Mouse (Mus musculus): ENCODE data around the gene P4ha2. TPM values are rescaled to one million over a fixed set of nuclear protein-coding genes. Genes with fewer than 3 reads are reported as not detected.
A peak's percentile ranks its signal among the peaks of the same experiment; 100 is the strongest.

Gene P4ha2
- polyA plus RNA-seq, 1 experiment from 2014 or later, result 4.6 TPM

- Histone ChIP-seq H3K9ac (no peak overlapping the region), H3K36me3 (replicated peaks) (no peaks in the 10 kb centered on the region), H3K27me3 (peaks cover 9% of the 10 kb centered on the region; the same call in 1 of the 2 replicates), H3K4me2 (no peak overlapping the region), H3K27ac (replicated peaks) (no peak overlapping the region), H3K9me3 (replicated peaks) (no peaks in the 10 kb centered on the region), H3K4me1 (replicated peaks) (0 out of 2 replicates have a peak, but pooled peaks cover 2% of the 10 kb centered on the region), H3K4me3 (replicated peaks) (no peak overlapping the region)
- 61% methylated on average over 1 of the region's 1 CpGs for WGBS (ENCODE audit: insufficient replicate concordance)
- ATAC-seq (ENCODE audit: insufficient read depth), result no peak
Observed at GRCm38 (mm10) chr11:54090091-54090879, 9.6 kb upstream of the P4ha2 start.

- peak overlapping the region; percentile 23; the same call in 1 of the 2 replicates for H3K4me2 ChIP-seq
- no peaks in the 10 kb centered on the region for H3K36me3 ChIP-seq (replicated peaks)
- no peak for ATAC-seq (ENCODE audit: insufficient read depth)
Observed at GRCm38 (mm10) chr11:54091726-54092125, 8.2 kb upstream of the P4ha2 start.

GRCm38 (mm10) chr11:54092188-54092587 lies 7.7 kb upstream of the P4ha2 start:
- 18% methylated on average over 7 of the region's 7 CpGs for WGBS (ENCODE audit: insufficient replicate concordance)
- 0 out of 2 replicates have a peak, but pooled peaks cover 2% of the 10 kb centered on the region for H3K4me1 ChIP-seq (replicated peaks)
- peak overlapping the region; percentile 23; the same call in 1 of the 2 replicates for H3K4me2 ChIP-seq
- H3K27ac ChIP-seq (replicated peaks), result no peak overlapping the region
- H3K27me3 ChIP-seq, result peaks cover 9% of the 10 kb centered on the region; the same call in 1 of the 2 replicates
- no peak for ATAC-seq (ENCODE audit: insufficient read depth)
- no peaks in the 10 kb centered on the region for H3K9me3 ChIP-seq (replicated peaks)
- H3K9ac ChIP-seq, result no peak overlapping the region
- no peaks in the 10 kb centered on the region for H3K36me3 ChIP-seq (replicated peaks)
- H3K4me3 ChIP-seq (replicated peaks), result no peak overlapping the region

More at GRCm38 (mm10) chr11:54091726-54092125, 8.2 kb upstream of the P4ha2 start:
- Histone ChIP-seq H3K4me1 (replicated peaks) (0 out of 2 replicates have a peak, but pooled peaks cover 2% of the 10 kb centered on the region), H3K27ac (replicated peaks) (no peak overlapping the region), H3K4me3 (replicated peaks) (no peak overlapping the region), H3K9me3 (replicated peaks) (no peaks in the 10 kb centered on the region), H3K27me3 (peaks cover 9% of the 10 kb centered on the region; the same call in 1 of the 2 replicates), H3K9ac (no peak overlapping the region)
- 16% methylated on average over 8 of the region's 8 CpGs for WGBS (ENCODE audit: insufficient replicate concordance)

GRCm38 (mm10) chr11:54093000-54093399 lies 6.9 kb upstream of the P4ha2 start:
- Histone ChIP-seq H3K9ac (no peak overlapping the region), H3K36me3 (replicated peaks) (no peaks in the 10 kb centered on the region), H3K4me1 (replicated peaks) (0 out of 2 replicates have a peak, but pooled peaks cover 2% of the 10 kb centered on the region), H3K9me3 (replicated peaks) (no peaks in the 10 kb centered on the region), H3K27ac (replicated peaks) (no peak overlapping the region), H3K4me2 (no peak overlapping the region), H3K4me3 (replicated peaks) (no peak overlapping the region), H3K27me3 (peaks cover 12% of the 10 kb centered on the region)
- 7% methylated on average over 3 of the region's 3 CpGs for WGBS (ENCODE audit: insufficient replicate concordance)
- no peak for ATAC-seq (ENCODE audit: insufficient read depth)

GRCm38 (mm10) chr11:54100692-54101591 lies 1.0 kb downstream of the P4ha2 start:
- H3K27me3 ChIP-seq, result peaks cover 52% of the 10 kb centered on the region
- no peaks in the 10 kb centered on the region for H3K9me3 ChIP-seq (replicated peaks)
- H3K4me3 ChIP-seq (replicated peaks), result peak overlapping the region; percentile 56
- no peak overlapping the region for H3K27ac ChIP-seq (replicated peaks)
- H3K9ac ChIP-seq, result peak overlapping the region; percentile 25; the same call in 1 of the 2 replicates
- WGBS (ENCODE audit: insufficient replicate concordance), result 1% methylated on average over 69 of the region's 83 CpGs
- H3K4me2 ChIP-seq, result peak overlapping the region; percentile 79
- H3K36me3 ChIP-seq (replicated peaks), result no peaks in the 10 kb centered on the region
- peak; percentile 75 for ATAC-seq (ENCODE audit: insufficient read depth)
- H3K4me1 ChIP-seq (replicated peaks), result peaks cover 19% of the 10 kb centered on the region

GRCm38 (mm10) chr11:54101701-54102100 lies 1.8 kb downstream of the P4ha2 start:
- peaks cover 52% of the 10 kb centered on the region for H3K27me3 ChIP-seq
- peaks cover 19% of the 10 kb centered on the region for H3K4me1 ChIP-seq (replicated peaks)
- no peak overlapping the region for H3K27ac ChIP-seq (replicated peaks)
- no peak overlapping the region for H3K4me3 ChIP-seq (replicated peaks)
- no peak for ATAC-seq (ENCODE audit: insufficient read depth)
- peak overlapping the region; percentile 79; the same call in 1 of the 2 replicates for H3K4me2 ChIP-seq
- H3K36me3 ChIP-seq (replicated peaks), result no peaks in the 10 kb centered on the region
- H3K9ac ChIP-seq, result no peak overlapping the region
- 69% methylated on average over 9 of the region's 9 CpGs for WGBS (ENCODE audit: insufficient replicate concordance)
- no peaks in the 10 kb centered on the region for H3K9me3 ChIP-seq (replicated peaks)

- H3K4me3 ChIP-seq (replicated peaks), result no peak overlapping the region
- H3K27ac ChIP-seq (replicated peaks), result no peak overlapping the region
- WGBS (ENCODE audit: insufficient replicate concordance), result 48% methylated on average over 10 of the region's 10 CpGs
- peak; percentile 18; the same call in 1 of the 2 replicates for ATAC-seq (ENCODE audit: insufficient read depth)
- H3K4me1 ChIP-seq (replicated peaks), result peaks cover 19% of the 10 kb centered on the region
- H3K4me2 ChIP-seq, result no peak overlapping the region
- H3K9ac ChIP-seq, result no peak overlapping the region
- H3K36me3 ChIP-seq (replicated peaks), result no peaks in the 10 kb centered on the region
- H3K27me3 ChIP-seq, result peaks cover 51% of the 10 kb centered on the region
- H3K9me3 ChIP-seq (replicated peaks), result no peaks in the 10 kb centered on the region
Observed at GRCm38 (mm10) chr11:54102706-54103449, 3.0 kb downstream of the P4ha2 start.

- Histone ChIP-seq H3K4me1 (replicated peaks) (peaks cover 19% of the 10 kb centered on the region), H3K27ac (replicated peaks) (no peak overlapping the region), H3K36me3 (replicated peaks) (no peaks in the 10 kb centered on the region), H3K9me3 (replicated peaks) (no peaks in the 10 kb centered on the region), H3K4me2 (no peak overlapping the region), H3K27me3 (peaks cover 35% of the 10 kb centered on the region), H3K9ac (no peak overlapping the region), H3K4me3 (replicated peaks) (no peak overlapping the region)
- WGBS (ENCODE audit: insufficient replicate concordance), result 43% methylated on average over 6 of the region's 6 CpGs
- ATAC-seq (ENCODE audit: insufficient read depth), result no peak
Observed at GRCm38 (mm10) chr11:54105011-54105410, 5.1 kb downstream of the P4ha2 start.

- peaks cover 18% of the 10 kb centered on the region for H3K27me3 ChIP-seq
- H3K9ac ChIP-seq, result no peak overlapping the region
- H3K4me2 ChIP-seq, result no peak overlapping the region
- 0 out of 2 replicates have a peak, but pooled peaks cover 4% of the 10 kb centered on the region for H3K4me1 ChIP-seq (replicated peaks)
- ATAC-seq (ENCODE audit: insufficient read depth), result no peak
- no peaks in the 10 kb centered on the region for H3K36me3 ChIP-seq (replicated peaks)
- no peaks in the 10 kb centered on the region for H3K9me3 ChIP-seq (replicated peaks)
- 64% methylated on average over 3 of the region's 3 CpGs for WGBS (ENCODE audit: insufficient replicate concordance)
- H3K27ac ChIP-seq (replicated peaks), result no peak overlapping the region
- H3K4me3 ChIP-seq (replicated peaks), result no peak overlapping the region
Observed at GRCm38 (mm10) chr11:54106676-54107075, 6.8 kb downstream of the P4ha2 start.

GRCm38 (mm10) chr11:54107239-54107638 lies 7.3 kb downstream of the P4ha2 start:
- ATAC-seq (ENCODE audit: insufficient read depth), result no peak
- Histone ChIP-seq H3K4me1 (replicated peaks) (peaks cover 7% of the 10 kb centered on the region; the same call in 1 of the 2 replicates), H3K36me3 (replicated peaks) (no peaks in the 10 kb centered on the region), H3K4me3 (replicated peaks) (no peak overlapping the region), H3K27ac (replicated peaks) (no peak overlapping the region), H3K4me2 (no peak overlapping the region), H3K9ac (no peak overlapping the region), H3K27me3 (peaks cover 13% of the 10 kb centered on the region), H3K9me3 (replicated peaks) (no peaks in the 10 kb centered on the region)
- WGBS (ENCODE audit: insufficient replicate concordance), result 71% methylated on average over 7 of the region's 7 CpGs

All from liver, embryonic 15.5 days (tissue).